Mouse (Mus musculus): ENCODE measurements around the gene Dusp23. TPM values are rescaled to one million over a fixed set of nuclear protein-coding genes. Genes with fewer than 3 reads are reported as not detected.

Gene Dusp23
- polyA plus RNA-seq (2012; ENCODE audit: insufficient read depth, insufficient read length, low replicate concordance, missing spikeins): not detected in 2 replicates

- Histone ChIP-seq H3K4me3 (ENCODE audit: insufficient read depth, low read depth, low read length) (peak within 1 kb of the TSS; percentile 61), H3K27ac (ENCODE audit: insufficient read depth, low read depth, low read length) (peak within 1 kb of the TSS; percentile 37), H3K4me1 (ENCODE audit: control insufficient read depth, insufficient read depth, low read length) (0 out of 2 replicates have a peak, but pooled peaks cover 4% of the 10 kb centered on the region)
- WGBS: under 1% methylated on average over 53 of the region's 53 CpGs
- TF ChIP-seq CTCF (IDR thresholded peaks at IDR 0.05; ENCODE audit: insufficient read depth, low read depth, low read length) (peak; percentile 95), POLR2A (IDR thresholded peaks at IDR 0.05; ENCODE audit: insufficient read depth, low read depth, low read length) (peak; percentile 51; the same call in 1 of the 2 replicates)
Observed at GRCm38 (mm10) chr1:172632451-172633326, at the start of gene Dusp23. TSS of gene Dusp23 (minus strand) at chr1:172632962.

- H3K4me1 ChIP-seq (ENCODE audit: control insufficient read depth, insufficient read depth, low read length): no peaks in the 10 kb centered on the region
- no peak overlapping the region for H3K27ac ChIP-seq (ENCODE audit: insufficient read depth, low read depth, low read length)
- no peak for TF ChIP-seq POLR2A (IDR thresholded peaks at IDR 0.05; ENCODE audit: insufficient read depth, low read depth, low read length)
- TF ChIP-seq CTCF (IDR thresholded peaks at IDR 0.05; ENCODE audit: insufficient read depth, low read depth, low read length): no peak
- 84% methylated on average over 4 of the region's 4 CpGs for WGBS
- no peak overlapping the region for H3K4me3 ChIP-seq (ENCODE audit: insufficient read depth, low read depth, low read length)
Observed at GRCm38 (mm10) chr1:172680742-172681141, 48.0 kb upstream of the Dusp23 start.

GRCm38 (mm10) chr1:172670716-172671115, 38.0 kb upstream of the Dusp23 start:
- TF ChIP-seq POLR2A (IDR thresholded peaks at IDR 0.05; ENCODE audit: insufficient read depth, low read depth, low read length): no peak
- TF ChIP-seq CTCF (IDR thresholded peaks at IDR 0.05; ENCODE audit: insufficient read depth, low read depth, low read length): no peak
- 95% methylated on average over 1 of the region's 1 CpGs for WGBS

GRCm38 (mm10) chr1:172667597-172667996, 34.8 kb upstream of the Dusp23 start:
- 34% methylated on average over 6 of the region's 6 CpGs for WGBS
- H3K4me3 ChIP-seq (ENCODE audit: insufficient read depth, low read depth, low read length): no peak overlapping the region
- H3K27ac ChIP-seq (ENCODE audit: insufficient read depth, low read depth, low read length): no peak overlapping the region
- TF ChIP-seq POLR2A (IDR thresholded peaks at IDR 0.05; ENCODE audit: insufficient read depth, low read depth, low read length) (no peak), CTCF (IDR thresholded peaks at IDR 0.05; ENCODE audit: insufficient read depth, low read depth, low read length) (no peak)
- H3K4me1 ChIP-seq (ENCODE audit: control insufficient read depth, insufficient read depth, low read length): no peaks in the 10 kb centered on the region

More at GRCm38 (mm10) chr1:172670716-172671115, 38.0 kb upstream of the Dusp23 start:
- Histone ChIP-seq H3K4me1 (ENCODE audit: control insufficient read depth, insufficient read depth, low read length) (no peaks in the 10 kb centered on the region), H3K4me3 (ENCODE audit: insufficient read depth, low read depth, low read length) (no peak overlapping the region), H3K27ac (ENCODE audit: insufficient read depth, low read depth, low read length) (no peak overlapping the region)

GRCm38 (mm10) chr1:172665457-172665856, 32.7 kb upstream of the Dusp23 start:
- WGBS: 42% methylated on average over 2 of the region's 2 CpGs
- H3K4me3 ChIP-seq (ENCODE audit: insufficient read depth, low read depth, low read length): no peak overlapping the region
- TF ChIP-seq POLR2A (IDR thresholded peaks at IDR 0.05; ENCODE audit: insufficient read depth, low read depth, low read length): no peak
- no peak for TF ChIP-seq CTCF (IDR thresholded peaks at IDR 0.05; ENCODE audit: insufficient read depth, low read depth, low read length)
- no peak overlapping the region for H3K27ac ChIP-seq (ENCODE audit: insufficient read depth, low read depth, low read length)
- H3K4me1 ChIP-seq (ENCODE audit: control insufficient read depth, insufficient read depth, low read length): no peaks in the 10 kb centered on the region

- Histone ChIP-seq H3K27ac (ENCODE audit: insufficient read depth, low read depth, low read length) (no peak overlapping the region), H3K4me1 (ENCODE audit: control insufficient read depth, insufficient read depth, low read length) (no peaks in the 10 kb centered on the region), H3K4me3 (ENCODE audit: insufficient read depth, low read depth, low read length) (no peak overlapping the region)
- 86% methylated on average over 8 of the region's 8 CpGs for WGBS
- no peak for TF ChIP-seq CTCF (IDR thresholded peaks at IDR 0.05; ENCODE audit: insufficient read depth, low read depth, low read length)
- TF ChIP-seq POLR2A (IDR thresholded peaks at IDR 0.05; ENCODE audit: insufficient read depth, low read depth, low read length): no peak
Observed at GRCm38 (mm10) chr1:172659688-172660087, 26.9 kb upstream of the Dusp23 start.

- no peak for TF ChIP-seq POLR2A (IDR thresholded peaks at IDR 0.05; ENCODE audit: insufficient read depth, low read depth, low read length)
- no peak for TF ChIP-seq CTCF (IDR thresholded peaks at IDR 0.05; ENCODE audit: insufficient read depth, low read depth, low read length)
- 81% methylated on average over 3 of the region's 3 CpGs for WGBS
- no peak overlapping the region for H3K4me3 ChIP-seq (ENCODE audit: insufficient read depth, low read depth, low read length)
- no peak overlapping the region for H3K27ac ChIP-seq (ENCODE audit: insufficient read depth, low read depth, low read length)
- H3K4me1 ChIP-seq (ENCODE audit: control insufficient read depth, insufficient read depth, low read length): no peaks in the 10 kb centered on the region
Observed at GRCm38 (mm10) chr1:172657266-172657665, 24.5 kb upstream of the Dusp23 start.

GRCm38 (mm10) chr1:172653900-172654299, 21.1 kb upstream of the Dusp23 start:
- 76% methylated on average over 6 of the region's 6 CpGs for WGBS
- no peak for TF ChIP-seq POLR2A (IDR thresholded peaks at IDR 0.05; ENCODE audit: insufficient read depth, low read depth, low read length)
- no peak for TF ChIP-seq CTCF (IDR thresholded peaks at IDR 0.05; ENCODE audit: insufficient read depth, low read depth, low read length)

GRCm38 (mm10) chr1:172652040-172652662, 19.4 kb upstream of the Dusp23 start:
- H3K4me1 ChIP-seq (ENCODE audit: control insufficient read depth, insufficient read depth, low read length): no peaks in the 10 kb centered on the region
- TF ChIP-seq POLR2A (IDR thresholded peaks at IDR 0.05; ENCODE audit: insufficient read depth, low read depth, low read length) (no peak), CTCF (IDR thresholded peaks at IDR 0.05; ENCODE audit: insufficient read depth, low read depth, low read length) (no peak)
- no peak overlapping the region for H3K27ac ChIP-seq (ENCODE audit: insufficient read depth, low read depth, low read length)
- no peak overlapping the region for H3K4me3 ChIP-seq (ENCODE audit: insufficient read depth, low read depth, low read length)
- WGBS: 77% methylated on average over 18 of the region's 18 CpGs

More at GRCm38 (mm10) chr1:172653900-172654299, 21.1 kb upstream of the Dusp23 start:
- Histone ChIP-seq H3K27ac (ENCODE audit: insufficient read depth, low read depth, low read length) (no peak overlapping the region), H3K4me1 (ENCODE audit: control insufficient read depth, insufficient read depth, low read length) (no peaks in the 10 kb centered on the region), H3K4me3 (ENCODE audit: insufficient read depth, low read depth, low read length) (no peak overlapping the region)

Measured in olfactory bulb, adult 2 months (tissue).